13 mouse cellular contexts compared by ENCODE assay signal in genomic region chr16:93732875-93733569, GRCm38 (mm10). TPM values are rescaled to one million over a fixed set of nuclear protein-coding genes. Genes with fewer than 3 reads are reported as not detected.
A peak's percentile ranks its signal among the peaks of the same experiment; 100 is the strongest.
DNase-seq lines count a peak whose midpoint lies in the region; ATAC-seq and TF ChIP-seq lines count a peak whose summit lies in the region.
"Had no signal": no experiment of that assay in that cellular context is flagged by ENCODE, and none has a peak within 500 bp of the region (broad histone marks: within the 10 kb centered on the region; RNA-seq: fewer than 3 reads in every experiment).

No protein-coding gene starts in this region.

- no peak overlapping the region for H3K4me3 ChIP-seq in intestine, postnatal 0 days (ENCODE audit: low read depth, low read length)
- no peak overlapping the region for H3K4me3 ChIP-seq in lung, postnatal 0 days (ENCODE audit: low read depth, low read length)
- no peak overlapping the region for H3K4me3 ChIP-seq in midbrain, embryonic 13.5 days (replicated peaks)
- H3K4me3 ChIP-seq in heart, embryonic 10.5 days: no peak overlapping the region
- H3K4me3 ChIP-seq: neural tube, embryonic 15.5 days had no signal

- H3K27me3 ChIP-seq in intestine, postnatal 0 days (replicated peaks; ENCODE audit: control insufficient read depth, insufficient read depth, low read length): no peaks in the 10 kb centered on the region
- H3K27me3 ChIP-seq in lung, postnatal 0 days (replicated peaks; ENCODE audit: insufficient read depth, low read length): no peaks in the 10 kb centered on the region
- no peaks in the 10 kb centered on the region for H3K27me3 ChIP-seq in midbrain, embryonic 13.5 days
- peaks cover 11% of the 10 kb centered on the region; the same call in 1 of the 2 replicates for H3K27me3 ChIP-seq in heart, embryonic 10.5 days (ENCODE audit: insufficient read depth, poor library complexity, severe bottlenecking)
- H3K27me3 ChIP-seq: neural tube, embryonic 15.5 days had no signal

- WGBS in intestine, postnatal 0 days: 46% methylated on average over 18 of the region's 18 CpGs
- WGBS in lung, postnatal 0 days: 58% methylated on average over 18 of the region's 18 CpGs
- WGBS in midbrain, embryonic 13.5 days: 89% methylated on average over 18 of the region's 18 CpGs
- WGBS in heart, embryonic 10.5 days: 84% methylated on average over 18 of the region's 18 CpGs

- TF ChIP-seq CTCF in intestine, postnatal 0 days (IDR thresholded peaks at IDR 0.05; ENCODE audit: low read depth): no peak
- TF ChIP-seq CTCF in lung, postnatal 0 days (IDR thresholded peaks at IDR 0.05): no peak

- no peak overlapping the region for H3K9ac ChIP-seq in intestine, postnatal 0 days (ENCODE audit: low read depth, low read length)
- no peak overlapping the region for H3K9ac ChIP-seq in lung, postnatal 0 days (replicated peaks; ENCODE audit: low read depth)
- no peak overlapping the region for H3K9ac ChIP-seq in midbrain, embryonic 13.5 days (replicated peaks)
- H3K9ac ChIP-seq: neural tube, embryonic 15.5 days had no signal

- no peaks in the 10 kb centered on the region for H3K9me3 ChIP-seq in intestine, postnatal 0 days (ENCODE audit: control insufficient read depth)
- H3K9me3 ChIP-seq in lung, postnatal 0 days (ENCODE audit: low read length): no peaks in the 10 kb centered on the region
- no peaks in the 10 kb centered on the region for H3K9me3 ChIP-seq in midbrain, embryonic 13.5 days
- H3K9me3 ChIP-seq in heart, embryonic 10.5 days: no peaks in the 10 kb centered on the region
- H3K9me3 ChIP-seq: neural tube, embryonic 15.5 days had no signal

- peaks cover 21% of the 10 kb centered on the region; the same call in 1 of the 2 replicates for H3K4me1 ChIP-seq in intestine, postnatal 0 days (replicated peaks; ENCODE audit: control insufficient read depth, insufficient read depth, low read length)
- peaks cover 5% of the 10 kb centered on the region; the same call in 1 of the 2 replicates for H3K4me1 ChIP-seq in lung, postnatal 0 days (ENCODE audit: insufficient read depth, low read depth, low read length)
- H3K4me1 ChIP-seq in midbrain, embryonic 13.5 days (replicated peaks): no peaks in the 10 kb centered on the region
- peaks cover 31% of the 10 kb centered on the region for H3K4me1 ChIP-seq in heart, embryonic 10.5 days

- no peak for TF ChIP-seq EP300 in lung, postnatal 0 days (IDR thresholded peaks at IDR 0.05)

- no peak overlapping the region for H3K4me2 ChIP-seq in intestine, postnatal 0 days (replicated peaks; ENCODE audit: low read depth)
- H3K4me2 ChIP-seq in lung, postnatal 0 days (replicated peaks; ENCODE audit: low read depth, low read length): no peak overlapping the region
- no peak overlapping the region for H3K4me2 ChIP-seq in midbrain, embryonic 13.5 days (replicated peaks)
- H3K4me2 ChIP-seq: neural tube, embryonic 15.5 days had no signal

- peak; percentile 81 for ATAC-seq in intestine, postnatal 0 days
- peak; percentile 46 for ATAC-seq in lung, postnatal 0 days
- no peak for ATAC-seq in midbrain, embryonic 13.5 days

- DNase-seq in 3T3-L1 (ENCODE audit: low read depth, low spot score) (peak; percentile 71), NIH3T3 (ENCODE audit: low read depth) (peak; percentile 10)
- peak; percentile 54 for DNase-seq in lung, postnatal 0 days (ENCODE audit: low spot score)
- no peak for DNase-seq in heart, embryonic 10.5 days (ENCODE audit: low spot score)
- DNase-seq in spleen, postnatal 14 days (ENCODE audit: low spot score in 2 of 2): no peak
- DNase-seq: embryo, embryonic 11 days; heart, postnatal 4 days; kidney, adult 18-20 months; right cerebral cortex, postnatal 25 days; thymus, adult 18-20 months had no signal

- H3K36me3 ChIP-seq in intestine, postnatal 0 days (ENCODE audit: control insufficient read depth, insufficient read depth): peaks cover 18% of the 10 kb centered on the region; the same call in 1 of the 2 replicates
- H3K36me3 ChIP-seq in lung, postnatal 0 days (ENCODE audit: insufficient read depth, low read length): 0 out of 2 replicates have a peak, but pooled peaks cover 3% of the 10 kb centered on the region
- peaks cover 41% of the 10 kb centered on the region for H3K36me3 ChIP-seq in midbrain, embryonic 13.5 days
- H3K36me3 ChIP-seq in heart, embryonic 10.5 days: 0 out of 2 replicates have a peak, but pooled peaks cover 2% of the 10 kb centered on the region

- peak overlapping the region; percentile 88 for H3K27ac ChIP-seq in intestine, postnatal 0 days (ENCODE audit: low read depth, low read length)
- no peak overlapping the region for H3K27ac ChIP-seq in lung, postnatal 0 days (ENCODE audit: low read length)
- H3K27ac ChIP-seq in midbrain, embryonic 13.5 days: no peak overlapping the region
- H3K27ac ChIP-seq in heart, embryonic 10.5 days: no peak overlapping the region
- H3K27ac ChIP-seq: neural tube, embryonic 15.5 days had no signal

RNA-seq across cellular contexts. Expression of gene Dop1b, which starts 21.3 kb away (rescaled TPM):
- polyA plus RNA-seq in intestine, postnatal 0 days (2015; fragmentation: Nextera tagmentation; extraction: Ambion mirVana): 17.2 and 21.2 TPM in 2 replicates
- 14.8 and 19.8 TPM in 2 replicates for polyA plus RNA-seq in lung, postnatal 0 days (2015; fragmentation: Nextera tagmentation; extraction: Ambion mirVana)
- polyA plus RNA-seq in midbrain, embryonic 13.5 days (2015; fragmentation: Nextera tagmentation; extraction: Ambion mirVana): 29.6 and 32.4 TPM in 2 replicates
- 6.3 and 7.4 TPM in 2 replicates for polyA plus RNA-seq in heart, embryonic 10.5 days (2016; fragmentation: Nextera tagmentation; extraction: Ambion mirVana)

RNA-seq across cellular contexts. Expression of gene Cbr3, which starts 50.0 kb away (rescaled TPM):
- 5.9 and 7.6 TPM in 2 replicates for polyA plus RNA-seq in intestine, postnatal 0 days (2015; fragmentation: Nextera tagmentation; extraction: Ambion mirVana)
- 14.4 TPM in 2 replicates for polyA plus RNA-seq in lung, postnatal 0 days (2015; fragmentation: Nextera tagmentation; extraction: Ambion mirVana)
- polyA plus RNA-seq in midbrain, embryonic 13.5 days (2015; fragmentation: Nextera tagmentation; extraction: Ambion mirVana): 0.27 and 0.80 TPM in 2 replicates
- polyA plus RNA-seq in heart, embryonic 10.5 days (2016; fragmentation: Nextera tagmentation; extraction: Ambion mirVana): 0.20 and 0.23 TPM in 2 replicates

Comparison
In these comparisons a context has a peak if more than half of its experiments do, and no peak if none do; other contexts are left out.
1. DNase-seq: peak in 3T3-L1 (single experiment), NIH3T3 (single experiment) and lung, postnatal 0 days (single experiment); none in heart, embryonic 10.5 days (single experiment) and spleen, postnatal 14 days (0 of 2).